Mouse (Mus musculus): Measurements from ENCODE around the gene Cd302. TPM values are rescaled to one million over a fixed set of nuclear protein-coding genes. Genes with fewer than 3 reads are reported as not detected.

The Cd302 gene
- polyA plus RNA-seq, 1 experiment: 3.6 TPM

GRCm38 (mm10) chr2:60289451-60289850 is 5.2 kb upstream of the Cd302 start:
- no peak overlapping the region for H3K4me3 ChIP-seq (replicated peaks)

GRCm38 (mm10) chr2:60288606-60289005 is 4.3 kb upstream of the Cd302 start:
- no peak overlapping the region for H3K4me3 ChIP-seq (replicated peaks)
- peaks cover 20% of the 10 kb centered on the region for H3K9me3 ChIP-seq
- H3K36me3 ChIP-seq (replicated peaks; ENCODE audit: low read length): no peaks in the 10 kb centered on the region
- H3K4me1 ChIP-seq: peaks cover 18% of the 10 kb centered on the region
- TF ChIP-seq FLI1 (IDR thresholded peaks at IDR 0.05; ENCODE audit: low read length) (no peak), GATA1 (IDR thresholded peaks at IDR 0.05; ENCODE audit: borderline replicate concordance, low read length) (no peak)
- peaks cover 23% of the 10 kb centered on the region for H3K27me3 ChIP-seq (replicated peaks)

More at GRCm38 (mm10) chr2:60289451-60289850, 5.2 kb upstream of the Cd302 start:
- Histone ChIP-seq H3K36me3 (replicated peaks; ENCODE audit: low read length) (no peaks in the 10 kb centered on the region), H3K9me3 (peaks cover 18% of the 10 kb centered on the region), H3K4me1 (peaks cover 11% of the 10 kb centered on the region), H3K27me3 (replicated peaks) (peaks cover 16% of the 10 kb centered on the region)
- TF ChIP-seq FLI1 (IDR thresholded peaks at IDR 0.05; ENCODE audit: low read length) (no peak), GATA1 (IDR thresholded peaks at IDR 0.05; ENCODE audit: borderline replicate concordance, low read length) (no peak)

- TF ChIP-seq GATA1 (IDR thresholded peaks at IDR 0.05; ENCODE audit: borderline replicate concordance, low read length) (no peak), FLI1 (IDR thresholded peaks at IDR 0.05; ENCODE audit: low read length) (no peak)
- Histone ChIP-seq H3K27me3 (replicated peaks) (peaks cover 44% of the 10 kb centered on the region), H3K4me3 (replicated peaks) (no peak overlapping the region)
These were observed 874 bp upstream of the Cd302 start for GRCm38 (mm10) chr2:60285107-60285617.

GRCm38 (mm10) chr2:60283751-60284466 is 379 bp downstream of the Cd302 start:
- peaks cover 18% of the 10 kb centered on the region for H3K4me1 ChIP-seq
- no peaks in the 10 kb centered on the region for H3K36me3 ChIP-seq (replicated peaks; ENCODE audit: low read length)
- peaks cover 48% of the 10 kb centered on the region for H3K27me3 ChIP-seq (replicated peaks)
- peaks cover 19% of the 10 kb centered on the region for H3K9me3 ChIP-seq
- TF ChIP-seq GATA1 (IDR thresholded peaks at IDR 0.05; ENCODE audit: borderline replicate concordance, low read length) (no peak), FLI1 (IDR thresholded peaks at IDR 0.05; ENCODE audit: low read length) (no peak)
- peak overlapping the region; percentile 92 for H3K4me3 ChIP-seq (replicated peaks)

More at GRCm38 (mm10) chr2:60285107-60285617, 874 bp upstream of the Cd302 start:
- H3K36me3 ChIP-seq (replicated peaks; ENCODE audit: low read length): no peaks in the 10 kb centered on the region
- H3K4me1 ChIP-seq: peaks cover 20% of the 10 kb centered on the region
- H3K9me3 ChIP-seq: peaks cover 19% of the 10 kb centered on the region

- H3K4me1 ChIP-seq: peaks cover 11% of the 10 kb centered on the region
- no peaks in the 10 kb centered on the region for H3K36me3 ChIP-seq (replicated peaks; ENCODE audit: low read length)
- TF ChIP-seq GATA1 (IDR thresholded peaks at IDR 0.05; ENCODE audit: borderline replicate concordance, low read length): no peak
- TF ChIP-seq FLI1 (IDR thresholded peaks at IDR 0.05; ENCODE audit: low read length): no peak
- H3K27me3 ChIP-seq (replicated peaks): peaks cover 48% of the 10 kb centered on the region
- peak overlapping the region; percentile 92 for H3K4me3 ChIP-seq (replicated peaks)
- peaks cover 19% of the 10 kb centered on the region for H3K9me3 ChIP-seq
These were observed 1.0 kb downstream of the Cd302 start for GRCm38 (mm10) chr2:60283208-60283750.

- H3K4me1 ChIP-seq: peaks cover 9% of the 10 kb centered on the region
- TF ChIP-seq FLI1 (IDR thresholded peaks at IDR 0.05; ENCODE audit: low read length) (no peak), GATA1 (IDR thresholded peaks at IDR 0.05; ENCODE audit: borderline replicate concordance, low read length) (no peak)
- H3K27me3 ChIP-seq (replicated peaks): peaks cover 55% of the 10 kb centered on the region
- no peak overlapping the region for H3K4me3 ChIP-seq (replicated peaks)
- peaks cover 19% of the 10 kb centered on the region for H3K9me3 ChIP-seq
- H3K36me3 ChIP-seq (replicated peaks; ENCODE audit: low read length): no peaks in the 10 kb centered on the region
These were observed 1.7 kb downstream of the Cd302 start for GRCm38 (mm10) chr2:60282625-60283024.

- Histone ChIP-seq H3K4me1 (peaks cover 2% of the 10 kb centered on the region), H3K9me3 (peaks cover 4% of the 10 kb centered on the region), H3K36me3 (replicated peaks; ENCODE audit: low read length) (no peaks in the 10 kb centered on the region), H3K4me3 (replicated peaks) (no peak overlapping the region), H3K27me3 (replicated peaks) (peaks cover 37% of the 10 kb centered on the region)
- no peak for TF ChIP-seq GATA1 (IDR thresholded peaks at IDR 0.05; ENCODE audit: borderline replicate concordance, low read length)
- TF ChIP-seq FLI1 (IDR thresholded peaks at IDR 0.05; ENCODE audit: low read length): no peak
These were observed 5.7 kb downstream of the Cd302 start for GRCm38 (mm10) chr2:60278627-60279026.

GRCm38 (mm10) chr2:60269856-60270479 is 14.3 kb downstream of the Cd302 start:
- Histone ChIP-seq H3K27me3 (replicated peaks) (no peaks in the 10 kb centered on the region), H3K4me3 (replicated peaks) (no peak overlapping the region), H3K4me1 (no peaks in the 10 kb centered on the region), H3K36me3 (replicated peaks; ENCODE audit: low read length) (no peaks in the 10 kb centered on the region), H3K9me3 (peaks cover 18% of the 10 kb centered on the region)
- TF ChIP-seq GATA1 (IDR thresholded peaks at IDR 0.05; ENCODE audit: borderline replicate concordance, low read length) (no peak), FLI1 (IDR thresholded peaks at IDR 0.05; ENCODE audit: low read length) (no peak)

GRCm38 (mm10) chr2:60267567-60267966 is 16.7 kb downstream of the Cd302 start:
- Histone ChIP-seq H3K9me3 (peaks cover 13% of the 10 kb centered on the region), H3K36me3 (replicated peaks; ENCODE audit: low read length) (no peaks in the 10 kb centered on the region), H3K27me3 (replicated peaks) (no peaks in the 10 kb centered on the region), H3K4me1 (no peaks in the 10 kb centered on the region), H3K4me3 (replicated peaks) (no peak overlapping the region)
- TF ChIP-seq FLI1 (IDR thresholded peaks at IDR 0.05; ENCODE audit: low read length): no peak
- no peak for TF ChIP-seq GATA1 (IDR thresholded peaks at IDR 0.05; ENCODE audit: borderline replicate concordance, low read length)
